Mouse (Mus musculus): ENCODE data around the gene Olfr484.
"Not testable (repeated sequence)": the region's sequence is repeated elsewhere in the genome, so short reads cannot be mapped to it uniquely, and the experiment has no call there.

Olfr484 gene

GRCm38 (mm10) chr7:108127349-108127748 lies at the start of gene Olfr484:
Gene Olfr484, minus strand, starts transcription at chr7:108127449.
- no peak for DNase-seq (ENCODE audit: low spot score)

- DNase-seq (ENCODE audit: low spot score), result not testable (repeated sequence)
Measured at GRCm38 (mm10) chr7:108172642-108173041, 45.4 kb upstream of the Olfr484 start, which contains the start of gene Olfr486. Gene Olfr486, minus strand, starts transcription at chr7:108172742.

- no peak for DNase-seq (ENCODE audit: low spot score)
Measured at GRCm38 (mm10) chr7:108159771-108160170, 32.5 kb upstream of the Olfr484 start, which contains the start of gene Olfr485. Gene Olfr485, minus strand, starts transcription at chr7:108159871.

- no peak for DNase-seq (ENCODE audit: low spot score)
Measured at GRCm38 (mm10) chr7:108121416-108121815, 5.8 kb downstream of the Olfr484 start.

- DNase-seq (ENCODE audit: low spot score), result no peak
Measured at GRCm38 (mm10) chr7:108120681-108121080, 6.6 kb downstream of the Olfr484 start.

GRCm38 (mm10) chr7:108100549-108100948 lies 26.7 kb downstream of the Olfr484 start, which contains the start of gene Olfr483:
Gene Olfr483, plus strand, starts transcription at chr7:108100849.
- no peak for DNase-seq (ENCODE audit: low spot score)

- DNase-seq (ENCODE audit: low spot score), result no peak
Measured at GRCm38 (mm10) chr7:108097486-108097885, 29.8 kb downstream of the Olfr484 start, which contains the start of gene Olfr482. Gene Olfr482, minus strand, starts transcription at chr7:108097586.

- DNase-seq (ENCODE audit: low spot score), result no peak
Measured at GRCm38 (mm10) chr7:108079555-108079954, 47.7 kb downstream of the Olfr484 start, which contains the start of gene Olfr481. Gene Olfr481, plus strand, starts transcription at chr7:108079855.

Measured in testis, postnatal 14 days (tissue).